Mouse (Mus musculus): ENCODE measurements around the gene Rxfp2. TPM values are rescaled to one million over a fixed set of nuclear protein-coding genes. Genes with fewer than 3 reads are reported as not detected.

Gene Rxfp2
- total and polyA plus RNA-seq, 2 experiments from 2014 or later = 0.10 to 0.21 TPM

DNA sequence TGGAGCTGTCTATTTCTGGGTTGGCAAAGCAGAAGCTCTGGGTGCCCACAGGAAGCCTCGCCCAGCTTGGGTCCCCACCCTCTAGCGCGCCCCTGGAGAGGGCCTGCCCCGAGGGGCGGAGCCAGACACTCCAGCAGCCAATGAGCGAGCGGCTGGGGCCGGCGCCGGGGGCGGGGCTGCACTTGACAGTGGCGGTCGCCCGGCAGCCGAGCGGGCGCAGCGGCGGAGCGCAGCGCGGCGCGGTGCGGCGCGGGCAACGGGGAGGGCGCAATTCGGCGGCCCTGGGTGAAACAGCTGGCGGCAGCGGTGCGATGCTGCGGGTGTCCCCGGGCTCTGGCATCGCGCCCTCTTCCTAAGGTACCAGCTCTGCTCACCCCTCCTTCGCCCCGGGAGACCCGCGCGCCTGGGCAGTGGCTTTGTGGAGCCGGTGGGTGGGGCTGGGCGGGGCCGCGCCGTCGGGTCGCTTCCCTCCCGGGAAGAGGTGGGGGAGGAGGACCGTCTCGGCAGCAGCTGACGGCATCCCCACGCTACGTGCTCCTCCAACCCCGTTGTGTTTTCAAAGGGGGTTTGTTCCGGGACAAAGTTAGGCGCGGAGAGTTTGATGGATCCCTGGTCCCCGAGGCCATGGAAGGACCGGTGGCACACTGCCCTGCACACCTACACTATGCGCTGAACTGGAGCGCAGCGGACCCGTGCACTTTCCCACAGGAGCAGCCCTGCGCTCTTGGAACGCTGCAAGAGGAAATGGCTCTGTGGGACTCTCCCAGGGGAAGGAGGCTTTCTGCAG, 100.2 kb downstream of the Rxfp2 start, which contains the start of gene Fry:
TSS of gene Fry (plus strand) at position 191 of the 787 bp plus-strand sequence.
- Histone ChIP-seq H3K27ac (ENCODE audit: low read depth, low read length) (peak within 1 kb of the TSS; percentile 76), H3K9ac (peak within 1 kb of the TSS; percentile 61), H3K27me3 (ENCODE audit: insufficient read depth, low read length) (no peaks in the 10 kb centered on the region), H3K4me1 (ENCODE audit: insufficient read depth) (peaks cover 4% of the 10 kb centered on the region; the same call in 1 of the 2 replicates), H3K4me3 (ENCODE audit: low read depth, low read length) (peak within 1 kb of the TSS; percentile 75), H3K36me3 (ENCODE audit: insufficient read depth) (no peaks in the 10 kb centered on the region), H3K9me3 (ENCODE audit: low read length) (no peaks in the 10 kb centered on the region), H3K4me2 (ENCODE audit: low read depth) (peak within 1 kb of the TSS; percentile 81)
- TF ChIP-seq CTCF (IDR thresholded peaks at IDR 0.05; ENCODE audit: low read depth) = no peak
- peak; percentile 94 for DNase-seq
- ATAC-seq = peak; percentile 99
- WGBS = under 1% methylated on average over 53 of the region's 68 CpGs

- H3K27ac ChIP-seq (ENCODE audit: low read depth, low read length) = no peak overlapping the region
- no peaks in the 10 kb centered on the region for H3K27me3 ChIP-seq (ENCODE audit: insufficient read depth, low read length)
- ATAC-seq (no peak), DNase-seq (no peak)
- no peaks in the 10 kb centered on the region for H3K36me3 ChIP-seq (ENCODE audit: insufficient read depth)
- no peak overlapping the region for H3K4me2 ChIP-seq (ENCODE audit: low read depth)
- H3K9ac ChIP-seq = no peak overlapping the region
- WGBS = 91% methylated on average over 8 of the region's 8 CpGs
- no peak overlapping the region for H3K4me3 ChIP-seq (ENCODE audit: low read depth, low read length)
- no peaks in the 10 kb centered on the region for H3K9me3 ChIP-seq (ENCODE audit: low read length)
- TF ChIP-seq CTCF (IDR thresholded peaks at IDR 0.05; ENCODE audit: low read depth) = no peak
- peaks cover 4% of the 10 kb centered on the region; the same call in 1 of the 2 replicates for H3K4me1 ChIP-seq (ENCODE audit: insufficient read depth)
Observed at GRCm38 (mm10) chr5:150120676-150121075, 102.2 kb downstream of the Rxfp2 start.

DNA sequence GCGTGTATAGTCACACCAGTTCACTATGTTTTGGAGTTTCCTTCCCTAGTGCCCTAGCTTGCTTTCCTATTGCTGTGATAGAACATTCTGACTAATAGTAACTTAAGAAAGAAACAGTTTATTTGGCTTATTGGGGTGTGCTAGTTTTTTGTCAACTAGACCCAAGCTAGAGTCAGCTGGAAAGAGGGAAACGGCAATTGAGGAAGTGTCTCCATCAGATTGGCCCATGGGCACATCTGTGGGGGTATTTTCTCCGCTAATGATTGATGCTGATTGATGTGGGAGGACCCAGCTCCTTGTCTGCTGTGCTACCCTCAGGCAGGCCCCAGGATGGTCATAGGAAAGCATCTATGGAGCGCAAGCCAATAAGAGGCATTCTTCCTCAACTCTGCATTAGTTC, 103.6 kb downstream of the Rxfp2 start:
- Histone ChIP-seq H3K36me3 (ENCODE audit: insufficient read depth) (no peaks in the 10 kb centered on the region), H3K4me3 (ENCODE audit: low read depth, low read length) (no peak overlapping the region), H3K4me2 (ENCODE audit: low read depth) (no peak overlapping the region), H3K4me1 (ENCODE audit: insufficient read depth) (peaks cover 4% of the 10 kb centered on the region; the same call in 1 of the 2 replicates), H3K27me3 (ENCODE audit: insufficient read depth, low read length) (no peaks in the 10 kb centered on the region), H3K9me3 (ENCODE audit: low read length) (no peaks in the 10 kb centered on the region), H3K9ac (no peak overlapping the region), H3K27ac (ENCODE audit: low read depth, low read length) (no peak overlapping the region)
- DNase-seq (no peak), ATAC-seq (no peak)
- TF ChIP-seq CTCF (IDR thresholded peaks at IDR 0.05; ENCODE audit: low read depth) = no peak
- 89% methylated on average over 4 of the region's 4 CpGs for WGBS

- no peaks in the 10 kb centered on the region for H3K36me3 ChIP-seq (ENCODE audit: insufficient read depth)
- H3K27ac ChIP-seq (ENCODE audit: low read depth, low read length) = no peak overlapping the region
- H3K4me3 ChIP-seq (ENCODE audit: low read depth, low read length) = no peak overlapping the region
- 86% methylated on average over 2 of the region's 2 CpGs for WGBS
- H3K4me1 ChIP-seq (ENCODE audit: insufficient read depth) = peaks cover 4% of the 10 kb centered on the region; the same call in 1 of the 2 replicates
- ATAC-seq = no peak
- DNase-seq = no peak
- H3K4me2 ChIP-seq (ENCODE audit: low read depth) = no peak overlapping the region
- no peak overlapping the region for H3K9ac ChIP-seq
- no peaks in the 10 kb centered on the region for H3K9me3 ChIP-seq (ENCODE audit: low read length)
- H3K27me3 ChIP-seq (ENCODE audit: insufficient read depth, low read length) = no peaks in the 10 kb centered on the region
- no peak for TF ChIP-seq CTCF (IDR thresholded peaks at IDR 0.05; ENCODE audit: low read depth)
Observed at GRCm38 (mm10) chr5:150122571-150122970, 104.1 kb downstream of the Rxfp2 start.

- no peak overlapping the region for H3K4me3 ChIP-seq (ENCODE audit: low read depth, low read length)
- no peaks in the 10 kb centered on the region for H3K27me3 ChIP-seq (ENCODE audit: insufficient read depth, low read length)
- no peaks in the 10 kb centered on the region for H3K36me3 ChIP-seq (ENCODE audit: insufficient read depth)
- ATAC-seq (no peak), DNase-seq (no peak)
- H3K4me2 ChIP-seq (ENCODE audit: low read depth) = no peak overlapping the region
- no peak overlapping the region for H3K27ac ChIP-seq (ENCODE audit: low read depth, low read length)
- no peak for TF ChIP-seq CTCF (IDR thresholded peaks at IDR 0.05; ENCODE audit: low read depth)
- 90% methylated on average over 9 of the region's 9 CpGs for WGBS
- no peak overlapping the region for H3K9ac ChIP-seq
- H3K9me3 ChIP-seq (ENCODE audit: low read length) = no peaks in the 10 kb centered on the region
- H3K4me1 ChIP-seq (ENCODE audit: insufficient read depth) = peaks cover 6% of the 10 kb centered on the region; the same call in 1 of the 2 replicates
Observed at GRCm38 (mm10) chr5:150125920-150126319, 107.4 kb downstream of the Rxfp2 start.

GRCm38 (mm10) chr5:150128432-150128831, 110.0 kb downstream of the Rxfp2 start:
- H3K27ac ChIP-seq (ENCODE audit: low read depth, low read length) = no peak overlapping the region
- peaks cover 7% of the 10 kb centered on the region; the same call in 1 of the 2 replicates for H3K4me1 ChIP-seq (ENCODE audit: insufficient read depth)
- no peak overlapping the region for H3K9ac ChIP-seq
- 72% methylated on average over 8 of the region's 8 CpGs for whole genome bisulfite sequencing
- DNase-seq = no peak
- no peak overlapping the region for H3K4me2 ChIP-seq (ENCODE audit: low read depth)
- H3K9me3 ChIP-seq (ENCODE audit: low read length) = no peaks in the 10 kb centered on the region
- H3K4me3 ChIP-seq (ENCODE audit: low read depth, low read length) = no peak overlapping the region
- H3K27me3 ChIP-seq (ENCODE audit: insufficient read depth, low read length) = no peaks in the 10 kb centered on the region
- no peaks in the 10 kb centered on the region for H3K36me3 ChIP-seq (ENCODE audit: insufficient read depth)
- ATAC-seq = no peak
- TF ChIP-seq CTCF (IDR thresholded peaks at IDR 0.05; ENCODE audit: low read depth) = no peak

DNA sequence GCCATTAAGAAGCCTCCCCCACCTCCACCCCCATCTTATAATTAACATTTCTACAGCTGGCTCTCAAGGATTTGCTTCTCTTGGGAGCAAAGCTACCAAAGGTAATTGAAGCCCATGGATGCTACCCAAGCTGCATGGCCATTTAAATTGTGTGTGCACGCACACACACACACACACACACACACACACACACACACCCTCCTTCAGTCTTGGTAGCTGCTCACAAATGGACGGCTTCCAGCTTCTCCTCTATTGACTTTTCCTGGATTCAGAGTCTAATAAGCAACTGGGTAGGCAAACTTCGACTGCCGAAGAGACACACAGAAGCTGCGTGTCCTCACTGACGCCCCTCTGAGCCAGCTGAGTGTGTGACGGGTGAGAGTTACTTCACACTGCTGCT, 111.7 kb downstream of the Rxfp2 start:
- DNase-seq = no peak
- TF ChIP-seq CTCF (IDR thresholded peaks at IDR 0.05; ENCODE audit: low read depth) = no peak

More for the DNA sequence above, 111.7 kb downstream of the Rxfp2 start:
- H3K9ac ChIP-seq = no peak overlapping the region
- H3K4me2 ChIP-seq (ENCODE audit: low read depth) = no peak overlapping the region
- no peak overlapping the region for H3K27ac ChIP-seq (ENCODE audit: low read depth, low read length)
- no peaks in the 10 kb centered on the region for H3K36me3 ChIP-seq (ENCODE audit: insufficient read depth)
- no peaks in the 10 kb centered on the region for H3K9me3 ChIP-seq (ENCODE audit: low read length)
- 50% methylated on average over 7 of the region's 7 CpGs for WGBS
- H3K4me1 ChIP-seq (ENCODE audit: insufficient read depth) = peaks cover 7% of the 10 kb centered on the region; the same call in 1 of the 2 replicates
- no peak for ATAC-seq
- no peak overlapping the region for H3K4me3 ChIP-seq (ENCODE audit: low read depth, low read length)
- H3K27me3 ChIP-seq (ENCODE audit: insufficient read depth, low read length) = no peaks in the 10 kb centered on the region
